Mouse (Mus musculus) naive thymus-derived CD4-positive, alpha-beta T cell, adult 2 months (primary cell): ENCODE results near the gene Iqschfp.

Experiments used
- DNase-seq: peaks from one replicate; pipeline ENCODE4 v3.0.0-alpha.2; 2011; ENCODE audit warnings: low read depth

The Iqschfp gene

DNA sequence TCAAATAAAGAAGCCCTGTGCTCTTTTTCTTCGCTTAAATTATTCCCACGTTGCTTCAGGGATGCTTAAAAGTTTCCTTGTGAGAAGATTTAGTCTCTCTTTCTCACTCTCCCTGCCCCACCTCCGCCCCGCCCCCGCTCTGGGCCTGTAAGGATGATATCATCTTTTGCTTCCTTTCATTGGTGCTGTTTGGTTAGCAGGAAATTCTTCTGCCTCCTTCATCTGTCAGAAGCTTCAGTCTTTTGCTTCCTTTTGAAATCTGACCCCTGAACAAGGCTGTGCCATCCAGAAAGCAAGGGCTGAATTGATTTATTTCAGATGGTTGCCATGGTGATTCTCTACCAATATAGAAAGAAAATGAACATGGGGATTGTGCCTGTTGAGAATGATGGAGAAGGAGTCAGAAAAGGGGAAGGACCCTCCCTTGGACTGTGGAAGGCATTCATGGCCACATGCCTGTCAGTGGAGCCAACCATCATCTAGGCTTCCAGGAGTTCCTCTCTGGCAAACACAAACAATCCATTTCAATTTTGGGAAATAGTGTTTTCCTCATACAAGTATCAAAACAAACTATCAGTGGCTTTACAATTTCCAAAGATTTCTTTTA, 62.5 kb downstream of the Iqschfp start:
- DNase-seq: no peak

- no peak for DNase-seq
These were observed 67.6 kb downstream of the Iqschfp start for GRCm38 (mm10) chr3:67959672-67960071.

GRCm38 (mm10) chr3:67960133-67960532, 68.1 kb downstream of the Iqschfp start:
- DNase-seq: no peak

DNA sequence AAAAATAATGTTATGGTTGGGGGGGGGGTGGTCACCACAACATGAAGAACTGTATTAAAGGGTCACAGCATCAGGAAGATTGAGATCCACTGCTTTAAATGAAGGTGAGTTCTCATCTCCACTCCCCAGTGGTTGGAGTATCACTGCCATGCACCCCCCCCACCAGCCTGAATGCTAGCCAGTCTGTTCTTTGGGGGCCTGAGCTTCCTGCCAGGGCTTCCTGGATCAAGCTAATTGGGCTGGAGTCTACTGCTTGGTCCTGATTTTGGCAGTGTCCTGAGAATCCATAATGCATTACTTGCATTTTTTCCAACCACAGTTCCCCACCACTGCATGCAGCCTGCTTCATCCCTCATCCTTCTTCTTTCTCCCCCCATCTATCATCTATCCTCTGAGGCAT, 68.7 kb downstream of the Iqschfp start:
- DNase-seq: no peak

DNA sequence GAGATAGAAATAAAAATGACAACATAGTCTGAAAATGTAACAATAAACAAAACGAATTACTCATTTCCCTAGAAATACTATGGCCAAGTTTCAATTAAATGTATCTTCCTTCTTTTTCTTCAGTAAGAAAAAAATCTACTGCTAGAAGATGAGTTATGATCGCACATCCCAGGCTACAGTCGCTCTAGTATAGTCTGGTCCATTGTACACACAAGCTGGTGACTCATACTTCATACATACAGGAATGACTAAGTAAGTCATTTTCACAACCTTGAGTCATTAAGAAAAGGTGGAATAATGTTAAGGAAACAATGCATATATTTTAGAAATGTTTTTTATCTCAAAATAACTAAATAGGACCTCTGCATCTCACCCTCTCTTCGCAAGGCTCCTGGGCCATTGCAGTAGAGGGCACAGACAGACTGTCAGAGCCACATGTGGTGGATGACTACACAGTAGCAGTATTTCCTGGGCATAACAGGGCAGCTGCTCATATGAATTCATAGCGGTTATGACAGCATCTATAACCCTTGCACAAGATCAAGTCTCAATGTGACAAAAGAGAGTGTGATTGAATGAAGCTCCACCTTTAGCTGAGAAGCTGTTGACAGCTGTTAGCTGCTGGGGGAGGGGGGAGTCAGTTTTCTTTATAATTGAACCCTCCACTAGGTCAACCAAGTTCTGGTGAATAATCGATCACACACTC, 70.1 kb downstream of the Iqschfp start:
- no peak for DNase-seq

- no peak for DNase-seq
These were observed 82.4 kb downstream of the Iqschfp start for GRCm38 (mm10) chr3:67974340-67974998.

- no peak for DNase-seq
These were observed 88.0 kb downstream of the Iqschfp start for GRCm38 (mm10) chr3:67980006-67980405.

GRCm38 (mm10) chr3:67983329-67983728, 91.3 kb downstream of the Iqschfp start:
- peak; percentile 1 for DNase-seq

DNA sequence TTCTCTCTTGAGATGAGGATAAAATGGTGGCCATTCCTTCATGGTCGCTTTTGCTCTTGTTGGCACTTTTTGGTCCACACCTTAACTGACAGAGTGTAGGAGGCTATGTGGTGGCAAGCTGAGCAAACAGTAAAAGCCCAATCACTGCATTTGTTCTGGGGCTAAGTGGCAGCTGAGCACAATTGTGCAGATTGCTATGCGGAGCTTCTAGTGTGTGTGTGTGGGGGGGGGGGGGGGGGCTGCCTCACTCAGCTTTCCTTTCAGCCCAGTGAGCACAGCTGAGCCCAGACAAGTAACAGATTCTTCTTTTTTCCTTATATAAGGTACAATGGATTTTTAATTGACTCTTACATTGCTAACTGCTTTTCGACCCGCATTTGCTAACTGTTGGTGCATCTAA, 110.4 kb downstream of the Iqschfp start:
- no peak for DNase-seq

DNA sequence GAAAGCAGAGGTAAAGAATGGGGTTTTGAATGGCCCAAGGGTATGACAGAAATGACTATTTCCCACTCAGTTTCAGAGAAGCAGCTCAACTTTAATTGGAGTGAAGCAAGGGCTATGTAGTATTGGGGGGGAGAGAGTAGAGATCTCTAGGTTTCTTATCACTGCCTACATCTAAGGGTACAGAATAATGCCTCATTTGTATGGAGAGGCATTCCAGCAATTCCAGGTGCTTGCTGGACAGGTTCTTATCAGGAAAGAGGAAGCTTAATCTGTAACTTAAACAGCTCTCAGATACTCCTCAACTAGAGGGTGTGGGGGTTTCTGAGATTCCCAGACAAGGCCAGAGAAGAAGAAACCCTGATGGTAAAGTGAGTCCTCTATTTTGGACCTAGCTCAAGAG, 120.3 kb downstream of the Iqschfp start:
- DNase-seq: no peak

DNA sequence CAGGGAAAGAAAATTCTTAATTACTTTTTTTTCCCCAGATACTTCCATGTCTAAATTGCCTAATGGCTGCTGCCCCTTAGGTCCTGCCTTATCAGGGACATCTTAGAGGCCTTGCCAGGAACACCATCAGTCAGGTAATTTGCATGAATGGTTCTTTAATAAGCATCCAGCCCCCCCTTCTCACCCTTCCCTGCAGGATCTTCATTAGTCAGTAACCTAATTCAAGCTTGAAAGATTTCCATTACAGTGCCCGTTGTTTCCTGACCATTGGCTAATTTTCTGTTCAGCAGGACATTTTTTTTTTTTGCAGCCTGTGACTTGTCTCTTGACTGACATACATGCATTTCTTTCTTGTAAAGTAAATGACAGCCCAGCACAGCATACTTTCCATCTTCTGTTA, 123.8 kb downstream of the Iqschfp start:
- DNase-seq: no peak

DNA sequence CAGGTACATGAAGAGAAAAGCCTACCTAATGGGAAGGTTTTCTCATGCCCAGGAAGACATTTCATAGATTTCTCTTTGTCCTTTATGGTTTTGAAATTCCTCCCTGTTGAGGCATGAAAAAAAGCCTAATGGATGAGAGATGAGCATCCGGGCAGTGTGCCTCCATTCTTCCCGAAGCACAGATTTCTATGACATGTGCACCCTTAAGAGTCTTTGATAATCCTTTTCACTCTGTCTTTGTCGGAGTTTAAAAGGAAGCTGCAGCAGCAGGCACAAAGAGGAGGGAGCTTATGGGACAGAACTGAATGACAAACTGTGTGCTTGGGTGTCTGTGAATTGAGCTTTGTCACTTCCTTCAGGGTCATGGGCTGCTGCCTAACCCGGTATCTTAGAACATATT, 127.4 kb downstream of the Iqschfp start:
- DNase-seq: no peak

GRCm38 (mm10) chr3:68036097-68036496, 144.1 kb downstream of the Iqschfp start:
- no peak for DNase-seq

GRCm38 (mm10) chr3:68042951-68043350, 150.9 kb downstream of the Iqschfp start:
- no peak for DNase-seq

DNA sequence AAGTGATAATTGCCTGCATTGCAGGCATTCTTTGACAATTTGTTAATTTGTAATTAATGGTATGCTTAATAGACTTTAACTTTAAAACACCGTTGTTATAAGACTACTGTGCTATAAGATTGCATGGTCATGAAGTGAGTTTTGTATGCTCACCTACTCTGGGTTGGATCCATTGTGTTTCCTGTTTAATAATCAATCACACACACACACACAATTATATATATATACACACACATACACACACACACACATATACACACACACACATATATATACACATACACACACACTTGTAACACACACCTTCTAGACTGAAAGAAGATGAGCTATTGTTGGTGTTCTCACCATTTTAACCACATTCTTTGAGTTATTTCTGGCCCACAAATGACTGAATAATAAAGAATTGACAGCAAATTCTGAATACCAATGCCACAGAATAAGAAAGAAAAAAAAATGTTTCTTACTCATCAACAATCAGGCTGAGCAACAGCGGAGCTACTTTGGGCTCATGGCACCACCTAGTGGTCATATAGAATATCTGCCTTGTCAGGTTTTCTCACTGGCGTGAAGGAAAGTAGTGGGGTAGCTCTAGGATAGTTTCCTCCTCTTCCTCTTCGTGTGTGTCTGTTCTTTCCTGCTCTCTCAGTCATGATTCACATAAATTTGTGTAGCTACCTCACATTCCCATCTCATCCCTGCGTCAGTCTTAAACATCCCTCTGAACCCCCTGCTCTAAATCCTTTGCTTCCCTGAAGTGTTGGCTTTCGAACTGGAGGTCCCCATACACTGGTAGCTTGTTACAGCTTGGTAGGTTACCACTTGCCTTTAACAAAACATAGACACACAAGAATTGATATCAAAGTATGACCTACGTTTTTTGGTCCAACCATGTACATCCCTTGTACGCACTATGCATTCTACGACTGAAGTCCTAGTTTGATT, 153.7 kb downstream of the Iqschfp start:
- peak; percentile 42 for DNase-seq

DNA sequence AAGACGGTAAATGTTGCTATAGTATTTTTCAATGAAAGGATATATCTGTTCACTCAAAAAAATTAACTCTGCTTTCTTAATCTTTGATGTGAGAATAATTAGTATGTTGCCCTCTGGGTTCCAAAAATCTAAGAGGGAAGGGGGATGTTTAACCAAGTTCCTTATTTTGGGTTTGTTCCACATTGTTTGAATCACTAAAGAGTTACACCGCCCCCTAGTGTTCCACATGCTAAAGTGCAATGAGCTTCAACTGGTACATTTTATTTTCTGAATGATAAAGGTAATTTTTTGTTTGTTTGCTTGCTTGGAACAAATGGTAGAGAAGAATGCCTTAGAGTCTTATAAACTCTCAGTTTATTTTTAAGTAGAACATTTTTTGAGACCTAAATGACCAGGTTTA, 161.5 kb downstream of the Iqschfp start:
- peak; percentile 30 for DNase-seq

- DNase-seq: no peak
These were observed 163.0 kb downstream of the Iqschfp start for GRCm38 (mm10) chr3:68055071-68055470.

- peak; percentile 71 for DNase-seq
These were observed 164.6 kb downstream of the Iqschfp start for GRCm38 (mm10) chr3:68056373-68057275.

GRCm38 (mm10) chr3:68059162-68059800, 167.2 kb downstream of the Iqschfp start:
- no peak for DNase-seq

GRCm38 (mm10) chr3:68064731-68065130, 172.7 kb downstream of the Iqschfp start, which contains the start of gene Schip1:
Gene Schip1 (plus strand): TSS chr3:68064802.
- no peak for DNase-seq
